Mouse (Mus musculus): ENCODE measurements around the gene Sec16b. TPM values are rescaled to one million over a fixed set of nuclear protein-coding genes. Genes with fewer than 3 reads are reported as not detected.

Sec16b gene
- polyA plus RNA-seq, 1 experiment, result 1.4 TPM

- TF ChIP-seq CTCF (IDR thresholded peaks at IDR 0.05; ENCODE audit: control insufficient read depth, insufficient read depth, insufficient replicate concordance, low read depth, low read length), result no peak
- TF ChIP-seq POLR2A (IDR thresholded peaks at IDR 0.05; ENCODE audit: control insufficient read depth, low read depth, low read length), result no peak
- H3K4me3 ChIP-seq (ENCODE audit: control insufficient read depth, low read depth, low read length), result no peak overlapping the region
Observed at GRCm38 (mm10) chr1:157556439-157556838, 49.9 kb downstream of the Sec16b start.

GRCm38 (mm10) chr1:157558145-157558544 lies 51.6 kb downstream of the Sec16b start:
- no peak overlapping the region for H3K27ac ChIP-seq (ENCODE audit: control insufficient read depth, insufficient read depth, low read depth, low read length)
- TF ChIP-seq CTCF (IDR thresholded peaks at IDR 0.05; ENCODE audit: control insufficient read depth, insufficient read depth, insufficient replicate concordance, low read depth, low read length), result no peak
- TF ChIP-seq POLR2A (IDR thresholded peaks at IDR 0.05; ENCODE audit: control insufficient read depth, low read depth, low read length), result no peak

More at GRCm38 (mm10) chr1:157556439-157556838, 49.9 kb downstream of the Sec16b start:
- no peaks in the 10 kb centered on the region for H3K27me3 ChIP-seq (ENCODE audit: control insufficient read depth, insufficient read depth, low read length)
- no peak overlapping the region for H3K27ac ChIP-seq (ENCODE audit: control insufficient read depth, insufficient read depth, low read depth, low read length)
- H3K36me3 ChIP-seq (ENCODE audit: control insufficient read depth, insufficient read depth, low read length), result no peaks in the 10 kb centered on the region
- peaks cover 14% of the 10 kb centered on the region; the same call in 1 of the 2 replicates for H3K4me1 ChIP-seq (ENCODE audit: control insufficient read depth, insufficient read depth, low read length)

GRCm38 (mm10) chr1:157559986-157560385 lies 53.5 kb downstream of the Sec16b start:
- H3K27me3 ChIP-seq (ENCODE audit: control insufficient read depth, insufficient read depth, low read length), result no peaks in the 10 kb centered on the region

More at GRCm38 (mm10) chr1:157558145-157558544, 51.6 kb downstream of the Sec16b start:
- Histone ChIP-seq H3K4me1 (ENCODE audit: control insufficient read depth, insufficient read depth, low read length) (peaks cover 11% of the 10 kb centered on the region; the same call in 1 of the 2 replicates), H3K27me3 (ENCODE audit: control insufficient read depth, insufficient read depth, low read length) (no peaks in the 10 kb centered on the region), H3K4me3 (ENCODE audit: control insufficient read depth, low read depth, low read length) (no peak overlapping the region), H3K36me3 (ENCODE audit: control insufficient read depth, insufficient read depth, low read length) (no peaks in the 10 kb centered on the region)

GRCm38 (mm10) chr1:157560654-157561386 lies 54.3 kb downstream of the Sec16b start:
- H3K4me3 ChIP-seq (ENCODE audit: control insufficient read depth, low read depth, low read length), result peak overlapping the region; percentile 24
- H3K36me3 ChIP-seq (ENCODE audit: control insufficient read depth, insufficient read depth, low read length), result no peaks in the 10 kb centered on the region
- H3K27ac ChIP-seq (ENCODE audit: control insufficient read depth, insufficient read depth, low read depth, low read length), result no peak overlapping the region
- H3K27me3 ChIP-seq (ENCODE audit: control insufficient read depth, insufficient read depth, low read length), result no peaks in the 10 kb centered on the region
- peaks cover 3% of the 10 kb centered on the region; the same call in 1 of the 2 replicates for H3K4me1 ChIP-seq (ENCODE audit: control insufficient read depth, insufficient read depth, low read length)
- TF ChIP-seq CTCF (IDR thresholded peaks at IDR 0.05; ENCODE audit: control insufficient read depth, insufficient read depth, insufficient replicate concordance, low read depth, low read length), result peak; percentile 52; the same call in 1 of the 2 replicates
- TF ChIP-seq POLR2A (IDR thresholded peaks at IDR 0.05; ENCODE audit: control insufficient read depth, low read depth, low read length), result no peak

More at GRCm38 (mm10) chr1:157559986-157560385, 53.5 kb downstream of the Sec16b start:
- Histone ChIP-seq H3K27ac (ENCODE audit: control insufficient read depth, insufficient read depth, low read depth, low read length) (no peak overlapping the region), H3K4me1 (ENCODE audit: control insufficient read depth, insufficient read depth, low read length) (peaks cover 5% of the 10 kb centered on the region; the same call in 1 of the 2 replicates), H3K36me3 (ENCODE audit: control insufficient read depth, insufficient read depth, low read length) (no peaks in the 10 kb centered on the region), H3K4me3 (ENCODE audit: control insufficient read depth, low read depth, low read length) (no peak overlapping the region)
- TF ChIP-seq CTCF (IDR thresholded peaks at IDR 0.05; ENCODE audit: control insufficient read depth, insufficient read depth, insufficient replicate concordance, low read depth, low read length) (no peak), POLR2A (IDR thresholded peaks at IDR 0.05; ENCODE audit: control insufficient read depth, low read depth, low read length) (no peak)

DNA sequence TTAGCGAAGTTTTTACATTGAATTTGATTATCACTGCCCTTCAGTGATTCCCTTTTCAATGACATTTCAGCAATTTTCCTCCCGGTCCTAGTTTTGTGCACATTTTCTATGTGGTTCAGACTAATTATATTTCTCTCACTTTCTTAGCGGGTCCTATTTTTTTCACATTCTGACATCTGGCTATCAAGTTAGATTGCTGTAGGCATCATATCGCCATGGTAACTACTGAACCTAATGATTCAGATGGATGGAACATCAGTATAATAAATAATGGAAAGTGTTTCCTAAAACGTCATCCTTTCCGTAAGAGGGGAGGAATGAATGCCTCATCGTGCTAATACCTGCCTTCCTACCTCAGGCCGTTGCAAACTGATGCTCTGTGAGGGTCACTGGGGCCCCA lies 61.3 kb downstream of the Sec16b start:
- Histone ChIP-seq H3K4me3 (ENCODE audit: control insufficient read depth, low read depth, low read length) (no peak overlapping the region), H3K27ac (ENCODE audit: control insufficient read depth, insufficient read depth, low read depth, low read length) (no peak overlapping the region), H3K4me1 (ENCODE audit: control insufficient read depth, insufficient read depth, low read length) (no peaks in the 10 kb centered on the region), H3K27me3 (ENCODE audit: control insufficient read depth, insufficient read depth, low read length) (no peaks in the 10 kb centered on the region), H3K36me3 (ENCODE audit: control insufficient read depth, insufficient read depth, low read length) (no peaks in the 10 kb centered on the region)
- TF ChIP-seq POLR2A (IDR thresholded peaks at IDR 0.05; ENCODE audit: control insufficient read depth, low read depth, low read length) (no peak), CTCF (IDR thresholded peaks at IDR 0.05; ENCODE audit: control insufficient read depth, insufficient read depth, insufficient replicate concordance, low read depth, low read length) (no peak)

- H3K36me3 ChIP-seq (ENCODE audit: control insufficient read depth, insufficient read depth, low read length), result no peaks in the 10 kb centered on the region
- TF ChIP-seq POLR2A (IDR thresholded peaks at IDR 0.05; ENCODE audit: control insufficient read depth, low read depth, low read length), result no peak
- no peak for TF ChIP-seq CTCF (IDR thresholded peaks at IDR 0.05; ENCODE audit: control insufficient read depth, insufficient read depth, insufficient replicate concordance, low read depth, low read length)
- H3K4me3 ChIP-seq (ENCODE audit: control insufficient read depth, low read depth, low read length), result no peak overlapping the region
- no peaks in the 10 kb centered on the region for H3K27me3 ChIP-seq (ENCODE audit: control insufficient read depth, insufficient read depth, low read length)
- no peak overlapping the region for H3K27ac ChIP-seq (ENCODE audit: control insufficient read depth, insufficient read depth, low read depth, low read length)
- no peaks in the 10 kb centered on the region for H3K4me1 ChIP-seq (ENCODE audit: control insufficient read depth, insufficient read depth, low read length)
Observed at GRCm38 (mm10) chr1:157569263-157570090, 62.9 kb downstream of the Sec16b start.

- Histone ChIP-seq H3K27me3 (ENCODE audit: control insufficient read depth, insufficient read depth, low read length) (no peaks in the 10 kb centered on the region), H3K27ac (ENCODE audit: control insufficient read depth, insufficient read depth, low read depth, low read length) (no peak overlapping the region), H3K4me1 (ENCODE audit: control insufficient read depth, insufficient read depth, low read length) (no peaks in the 10 kb centered on the region), H3K4me3 (ENCODE audit: control insufficient read depth, low read depth, low read length) (no peak overlapping the region), H3K36me3 (ENCODE audit: control insufficient read depth, insufficient read depth, low read length) (no peaks in the 10 kb centered on the region)
- TF ChIP-seq POLR2A (IDR thresholded peaks at IDR 0.05; ENCODE audit: control insufficient read depth, low read depth, low read length) (no peak), CTCF (IDR thresholded peaks at IDR 0.05; ENCODE audit: control insufficient read depth, insufficient read depth, insufficient replicate concordance, low read depth, low read length) (no peak)
Observed at GRCm38 (mm10) chr1:157575316-157575715, 68.8 kb downstream of the Sec16b start.
